Mouse (Mus musculus): ENCODE results near the gene Pax9.

The Pax9 gene

DNA sequence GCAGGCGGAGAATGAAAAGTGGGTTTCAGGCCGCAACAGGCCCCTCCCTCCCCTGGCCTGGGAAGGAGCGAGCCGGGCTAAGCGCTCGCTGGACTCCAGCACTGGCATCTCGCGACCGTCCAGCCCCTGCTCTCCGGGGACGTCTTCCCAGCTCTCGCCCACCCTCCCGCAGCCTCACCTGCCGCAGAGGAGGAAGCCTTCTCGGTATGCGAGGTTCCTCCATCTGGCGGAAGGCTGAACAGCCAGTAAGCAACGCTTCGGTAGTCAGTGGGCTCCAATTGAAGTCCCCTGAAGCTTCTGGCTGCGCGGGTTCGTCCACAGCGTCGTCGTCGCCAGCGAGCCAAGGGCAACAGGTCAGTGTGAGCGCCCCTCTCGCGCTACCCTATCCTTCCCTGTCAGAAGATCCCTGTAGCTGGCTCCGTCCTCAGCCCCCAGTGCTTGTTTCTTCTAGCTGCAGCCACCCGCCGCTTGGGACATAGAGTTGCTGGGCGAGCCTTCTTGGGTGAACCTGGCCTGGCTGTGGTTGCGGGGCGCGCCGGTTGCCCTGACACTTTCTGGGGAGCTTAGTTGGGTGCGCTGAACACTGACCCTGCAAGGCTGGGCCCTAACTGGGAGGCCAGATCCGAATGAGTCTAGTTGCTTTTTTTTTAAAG is at the start of gene Pax9:
Pax9 (plus strand) TSS at position 341 of the 653 bp plus-strand sequence.
- no peak for DNase-seq (ENCODE audit: low spot score)

DNA sequence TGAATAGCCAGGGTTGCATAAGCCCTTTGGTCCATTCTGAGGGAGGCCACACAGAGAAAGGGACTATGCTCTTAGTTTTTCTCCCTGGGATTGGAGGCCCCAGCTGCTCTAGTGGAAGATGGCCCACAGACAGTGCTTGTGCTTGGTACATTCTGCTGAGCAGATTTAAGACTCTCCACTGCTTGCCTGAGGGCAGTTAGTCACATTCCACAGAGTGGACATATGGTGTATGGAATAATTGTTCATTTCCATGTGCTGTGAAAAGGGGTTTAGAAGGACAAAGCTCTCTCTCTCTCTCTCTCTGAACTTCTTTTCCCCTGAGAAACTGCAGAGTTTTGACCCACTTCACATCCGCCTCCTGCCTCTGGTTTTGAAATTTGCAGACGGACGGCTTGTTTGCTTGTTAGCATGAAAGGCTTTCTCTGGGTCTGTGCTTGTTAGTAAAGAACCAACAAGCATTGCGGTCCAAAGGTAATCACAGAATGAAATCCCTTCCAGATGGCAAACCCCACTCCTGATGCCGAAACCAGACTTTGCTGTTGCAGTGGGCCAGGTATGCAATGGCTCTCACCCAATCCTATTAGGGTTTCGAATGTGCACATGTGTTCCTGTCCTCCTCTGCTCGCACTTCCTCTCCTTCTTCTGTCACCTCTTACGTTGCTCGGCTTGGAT is 22.0 kb upstream of the Pax9 start:
- DNase-seq (ENCODE audit: low spot score) = no peak

- DNase-seq (ENCODE audit: low spot score) = no peak
Observed at GRCm38 (mm10) chr12:56670795-56671194, 20.8 kb upstream of the Pax9 start.

DNA sequence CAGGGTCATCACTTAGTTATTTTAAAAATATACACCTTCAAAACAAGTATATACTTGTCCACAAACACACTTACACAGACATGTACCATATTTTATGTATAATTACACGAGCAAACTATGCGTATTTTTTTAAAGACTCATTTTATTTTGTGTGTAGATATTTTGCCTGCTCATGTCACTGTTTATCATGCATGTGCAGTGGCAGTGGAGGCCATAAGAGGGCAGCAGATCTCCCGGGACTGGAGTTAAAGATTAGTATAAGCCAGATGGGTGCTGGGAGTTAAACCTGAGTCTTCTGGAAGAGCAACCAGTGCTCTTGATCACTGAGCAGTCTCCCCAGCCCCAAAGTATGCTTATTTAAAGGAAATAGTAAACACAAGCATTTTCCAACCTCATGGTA is 16.8 kb upstream of the Pax9 start:
- DNase-seq (ENCODE audit: low spot score) = no peak

GRCm38 (mm10) chr12:56677620-56678019 is 13.9 kb upstream of the Pax9 start:
- DNase-seq (ENCODE audit: low spot score) = no peak

GRCm38 (mm10) chr12:56681096-56681811 is 10.3 kb upstream of the Pax9 start:
- DNase-seq (ENCODE audit: low spot score) = no peak

GRCm38 (mm10) chr12:56687640-56688481 is 3.7 kb upstream of the Pax9 start:
- DNase-seq (ENCODE audit: low spot score) = no peak

DNA sequence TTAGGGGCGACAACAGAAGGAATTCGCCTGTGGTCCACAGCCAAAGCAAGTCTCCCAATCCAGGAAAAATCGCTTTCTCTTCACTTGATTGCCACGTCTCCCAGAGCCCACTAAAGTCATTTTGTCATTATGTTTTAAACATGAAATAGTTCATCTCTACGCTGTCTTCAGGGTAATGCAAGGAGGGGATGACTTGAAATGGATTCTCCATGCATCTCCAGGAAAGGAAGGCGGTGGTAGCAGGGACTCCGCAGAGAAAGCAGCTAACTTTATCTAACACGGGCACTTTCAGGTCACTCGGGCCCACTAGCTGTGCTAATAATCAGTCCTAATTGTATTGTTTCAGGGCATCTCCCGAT is 3.1 kb upstream of the Pax9 start:
- DNase-seq (ENCODE audit: low spot score) = no peak

- DNase-seq (ENCODE audit: low spot score) = no peak
Observed at GRCm38 (mm10) chr12:56688920-56689319, 2.6 kb upstream of the Pax9 start.

DNA sequence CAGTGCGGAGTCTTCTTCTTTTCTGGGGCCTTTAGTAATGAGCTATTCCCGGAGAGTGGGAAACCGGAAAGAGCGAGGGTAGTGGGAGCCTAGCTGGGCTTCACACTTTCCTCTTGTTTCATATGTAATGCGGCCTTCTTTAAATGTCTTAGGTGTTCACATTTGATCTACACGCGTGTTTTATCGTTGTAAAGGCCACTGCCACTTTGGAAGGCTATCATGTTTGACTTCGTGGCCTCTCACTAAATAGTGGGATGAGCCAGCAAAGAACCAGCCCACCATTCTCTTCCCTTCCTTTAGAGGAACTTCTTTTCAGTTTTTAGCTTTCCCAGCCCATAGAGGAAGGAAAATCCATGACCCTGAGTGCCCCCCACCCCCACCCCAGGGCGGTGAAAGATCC is 2.2 kb upstream of the Pax9 start:
- DNase-seq (ENCODE audit: low spot score) = no peak

DNA sequence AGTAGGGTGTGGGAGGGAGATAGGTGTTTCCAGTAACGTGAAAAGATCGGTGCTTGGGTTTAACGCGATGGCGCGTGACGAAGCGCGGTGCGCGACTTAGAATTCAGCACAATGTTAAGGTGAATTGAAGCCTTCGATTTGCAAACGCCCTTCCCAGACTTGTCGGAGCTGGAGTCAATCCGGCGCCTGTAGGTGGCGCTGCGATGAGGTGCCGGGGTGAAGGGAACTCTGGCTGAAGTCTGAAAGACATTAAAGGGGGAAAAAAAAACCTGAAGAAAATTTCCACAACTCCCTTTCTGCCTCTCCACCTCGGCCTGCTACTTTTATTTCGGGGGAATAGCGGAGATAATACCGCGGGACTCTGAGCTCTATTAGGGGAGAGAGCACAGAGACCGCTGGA is 1.8 kb upstream of the Pax9 start:
- no peak for DNase-seq (ENCODE audit: low spot score)

DNA sequence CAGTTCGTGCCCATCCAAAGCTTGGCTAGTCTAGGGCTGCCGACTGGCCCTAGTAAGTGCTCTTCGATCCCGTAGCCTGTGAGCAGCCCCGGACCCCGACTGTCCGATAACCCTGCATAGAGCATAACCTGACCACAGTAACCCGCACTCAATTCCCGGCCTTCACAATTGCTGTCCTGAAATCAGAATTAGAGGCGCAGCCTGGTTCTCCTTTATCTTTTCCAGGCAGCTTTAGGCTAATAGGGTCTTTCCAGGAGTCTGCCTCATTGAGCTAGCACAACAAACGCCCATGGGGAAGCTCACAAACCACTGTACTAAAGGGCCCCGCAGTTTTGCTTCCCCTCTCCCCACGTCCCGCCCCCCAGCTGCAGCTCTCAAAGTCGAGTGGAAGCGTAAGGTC is 1.2 kb upstream of the Pax9 start:
- no peak for DNase-seq (ENCODE audit: low spot score)

GRCm38 (mm10) chr12:56691001-56691400 is 566 bp upstream of the Pax9 start:
- DNase-seq (ENCODE audit: low spot score) = no peak

DNA sequence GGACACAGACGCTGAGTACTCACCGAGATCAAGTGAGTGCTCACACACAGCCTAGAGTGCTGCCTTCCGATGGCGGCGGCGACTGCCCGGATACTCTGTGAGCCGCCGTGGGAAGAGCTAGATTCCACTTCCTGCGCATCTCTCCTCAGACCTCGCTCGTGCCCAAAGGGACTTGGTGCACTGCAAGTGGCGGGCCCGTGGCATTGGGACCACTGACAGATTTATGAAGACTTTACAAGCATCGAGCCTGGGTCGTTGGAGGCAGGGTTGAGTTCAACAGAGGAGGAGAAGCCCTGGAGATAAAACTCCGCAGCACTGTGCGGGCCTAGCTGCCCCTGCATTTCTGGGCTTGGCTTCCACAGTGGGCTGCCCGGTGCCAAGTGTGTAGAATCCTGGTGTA is 969 bp downstream of the Pax9 start:
- DNase-seq (ENCODE audit: low spot score) = no peak

- no peak for DNase-seq (ENCODE audit: low spot score)
Observed at GRCm38 (mm10) chr12:56693411-56694098, 2.0 kb downstream of the Pax9 start.

- no peak for DNase-seq (ENCODE audit: low spot score)
Observed at GRCm38 (mm10) chr12:56694361-56694760, 2.8 kb downstream of the Pax9 start.

- no peak for DNase-seq (ENCODE audit: low spot score)
Observed at GRCm38 (mm10) chr12:56694936-56695335, 3.4 kb downstream of the Pax9 start.

DNA sequence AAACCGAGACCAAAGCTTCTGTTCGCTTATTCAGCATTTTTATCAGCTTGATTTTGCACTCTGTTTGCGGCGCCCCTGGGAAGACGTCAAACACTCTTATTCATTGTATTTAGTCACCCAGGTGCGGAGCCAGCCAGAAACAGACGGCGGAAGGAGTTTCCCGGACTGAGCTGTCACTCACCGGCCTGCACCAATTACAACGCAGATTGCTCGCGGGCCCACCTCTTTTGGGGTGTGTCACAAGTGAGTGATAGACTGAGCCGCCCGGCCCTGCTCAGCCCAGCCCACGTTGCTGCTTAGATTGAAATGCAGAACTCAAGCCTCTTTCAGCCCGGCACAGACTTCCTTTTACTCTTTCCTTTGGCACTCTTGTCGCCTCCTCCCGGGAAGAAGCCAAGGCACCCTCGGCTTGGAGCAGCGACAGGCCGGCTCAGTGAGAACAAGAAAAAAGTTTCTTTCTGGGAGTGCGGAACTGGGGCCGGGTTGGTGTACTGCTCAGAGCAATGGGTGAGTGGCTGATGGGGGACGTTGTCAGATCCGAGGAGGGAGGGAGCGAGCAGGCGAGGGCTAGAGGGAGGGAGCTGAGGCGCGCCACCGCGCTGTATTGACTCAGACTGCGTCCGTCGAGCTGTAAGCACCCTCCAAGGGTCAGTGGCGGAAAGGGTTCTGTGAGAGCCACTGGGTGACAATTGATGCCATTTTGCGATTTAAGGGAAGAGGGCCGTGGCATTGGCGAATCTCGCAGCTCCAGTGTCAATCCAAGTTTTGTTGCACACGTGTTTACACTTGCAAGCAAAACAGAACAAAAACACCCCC is 4.0 kb downstream of the Pax9 start:
- DNase-seq (ENCODE audit: low spot score) = no peak

- DNase-seq (ENCODE audit: low spot score) = no peak
Observed at GRCm38 (mm10) chr12:56696174-56697010, 4.8 kb downstream of the Pax9 start.

All from spleen, adult 12 weeks (tissue).